Mouse (Mus musculus) frontal cortex, adult 2 months (tissue): ENCODE results near the gene Exoc6b. TPM values are rescaled to one million over a fixed set of nuclear protein-coding genes. Genes with fewer than 3 reads are reported as not detected.

Source experiments
- DNase-seq, 2 experiments: peaks; one replicate each; pipeline ENCODE4 v3.0.0; 2022; ENCODE audit warnings: low spot score in 1 of 2; ENCODE audit errors: extremely low spot score in 1 of 2
- polyA plus RNA-seq: library from polyadenylated mRNA; depleted of rRNA; stranded (reverse); fragments of >200 nt; gene quantifications from 2 replicates; pipeline ENCODE4 v1.2.3, GENCODE M21; 2012

Exoc6b gene
- polyA plus RNA-seq, 1 experiment = 31.2 TPM

DNA sequence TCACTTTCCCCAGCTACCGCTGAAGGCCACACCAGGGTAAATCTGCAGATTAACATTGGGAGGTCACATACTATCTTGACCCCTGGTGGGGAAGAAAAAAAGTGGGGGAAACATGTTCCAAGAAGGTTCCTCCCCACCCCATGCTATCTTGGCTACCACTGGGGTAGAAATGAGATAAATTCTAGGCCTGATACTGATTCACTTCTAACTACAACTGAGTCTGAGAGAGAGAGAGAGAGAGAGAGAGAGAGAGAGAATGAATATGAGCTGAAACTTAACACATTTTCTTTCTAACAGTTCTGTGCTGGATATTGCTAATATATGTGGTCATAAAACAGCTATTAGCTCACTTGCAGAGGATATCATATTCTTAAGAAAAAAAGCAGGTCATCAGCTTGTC lies 184.2 kb downstream of the Exoc6b start:
- no peak for DNase-seq

DNA sequence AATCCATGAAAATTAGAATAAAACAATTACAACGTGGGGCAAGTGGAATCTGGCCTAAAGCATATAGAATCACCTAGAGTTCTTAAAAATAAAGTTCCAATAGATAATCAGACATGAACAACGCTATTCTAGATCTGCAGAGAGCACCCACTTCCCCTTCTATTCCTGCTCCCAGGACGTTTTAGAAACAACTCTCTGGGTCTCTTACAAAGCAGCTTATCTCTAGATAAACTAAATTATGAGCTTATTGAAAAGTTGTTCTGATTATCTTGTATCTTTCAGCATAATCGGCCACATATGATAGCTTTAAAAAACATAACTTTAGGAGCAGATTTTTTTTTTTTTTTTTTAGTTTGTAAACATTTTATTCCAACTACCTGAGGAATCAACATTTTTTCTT lies 185.6 kb downstream of the Exoc6b start:
- no peak for DNase-seq

DNA sequence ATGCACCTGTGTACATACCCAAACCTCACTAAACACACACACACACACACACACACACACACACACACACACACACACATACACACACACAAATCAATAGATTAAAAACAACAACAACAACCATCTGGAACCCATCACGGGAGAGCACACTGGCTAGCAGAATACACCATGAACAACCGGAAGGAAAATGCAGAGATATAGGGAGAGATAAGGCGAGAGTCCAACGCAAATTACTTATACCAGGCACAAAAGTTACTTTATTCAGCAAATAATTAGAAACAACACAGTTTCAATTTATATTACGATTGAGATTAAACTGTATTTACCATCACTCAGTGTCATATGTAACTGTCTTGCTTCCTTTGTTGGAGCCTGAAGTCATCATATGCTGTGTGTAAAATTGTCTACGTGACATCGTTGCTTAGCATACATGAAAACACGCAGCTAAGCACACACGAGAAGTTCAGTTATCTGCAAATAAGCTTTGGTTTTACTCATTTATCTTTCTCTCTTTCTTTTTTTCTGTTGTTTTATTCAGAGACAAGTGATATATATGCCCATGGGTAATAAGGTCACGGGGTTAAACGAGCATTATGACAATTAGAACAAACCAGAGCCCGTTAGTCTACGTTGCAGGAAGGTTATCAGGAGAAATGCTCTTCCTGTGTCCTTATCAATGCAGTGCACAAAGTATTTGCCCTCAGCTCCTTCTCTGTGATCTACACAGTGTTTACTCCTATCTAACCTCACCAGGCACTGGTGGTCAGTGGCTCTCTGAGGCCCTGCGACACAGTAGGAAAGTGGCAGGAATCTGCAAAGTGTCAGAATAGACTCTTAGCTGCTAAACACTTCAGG lies 186.4 kb downstream of the Exoc6b start:
- DNase-seq = no peak

DNA sequence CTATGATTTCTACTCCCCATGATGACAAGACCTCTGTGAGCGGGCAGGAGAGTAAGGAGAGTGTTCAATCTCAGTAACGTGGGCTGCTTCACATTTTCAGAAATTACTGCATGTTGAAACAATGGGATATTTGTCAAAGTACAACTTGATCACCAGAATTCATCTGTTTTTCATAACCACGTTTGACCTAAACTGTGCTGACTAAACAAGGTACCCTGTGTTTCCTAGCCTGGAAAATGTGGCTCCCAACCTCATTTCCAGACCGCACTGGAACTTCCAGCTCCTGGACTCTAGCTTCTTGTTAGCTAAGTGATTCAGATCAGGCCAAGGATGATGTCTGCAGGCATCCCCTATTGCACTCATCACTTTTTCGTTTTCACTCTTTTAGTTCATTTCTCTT lies 193.4 kb downstream of the Exoc6b start:
- no peak for DNase-seq

DNA sequence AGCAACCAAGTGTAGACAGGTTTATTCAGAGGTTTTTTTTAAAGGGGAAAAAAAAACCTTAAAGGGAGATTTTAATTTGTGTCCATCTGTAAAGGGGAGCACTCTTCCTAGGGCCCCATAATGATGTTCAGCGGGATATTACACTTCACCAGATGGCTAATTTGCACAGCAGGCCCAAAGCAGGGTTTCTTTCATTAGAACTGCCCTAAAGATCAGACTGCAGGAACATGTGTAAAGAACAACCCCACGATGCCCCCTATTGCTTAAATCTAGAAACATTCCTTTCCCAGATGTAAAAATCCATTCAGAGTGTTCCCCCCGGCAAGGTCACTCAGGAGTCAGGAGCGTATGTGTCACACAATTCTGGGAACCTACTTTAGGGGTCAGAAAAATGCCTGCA lies 202.2 kb downstream of the Exoc6b start:
- no peak for DNase-seq

DNA sequence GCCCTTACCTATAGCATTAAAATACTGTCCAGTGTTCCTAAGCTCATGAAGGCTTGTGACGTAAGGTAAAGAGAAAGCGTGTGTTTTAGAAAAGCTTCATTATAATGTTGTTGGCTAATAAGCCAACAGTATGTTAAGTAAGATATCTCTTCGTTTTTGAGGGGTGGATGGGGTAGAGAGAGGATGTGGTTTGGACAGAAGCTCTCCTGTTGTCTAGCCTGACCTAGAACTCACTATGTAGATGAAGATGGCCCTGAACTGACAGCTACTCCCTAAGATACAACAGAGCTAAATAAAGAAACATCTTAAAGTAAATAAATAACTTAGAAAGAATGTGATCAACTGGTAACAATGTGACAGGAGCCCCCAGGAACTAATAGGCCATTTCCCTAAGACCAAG lies 204.7 kb downstream of the Exoc6b start:
- no peak for DNase-seq

DNA sequence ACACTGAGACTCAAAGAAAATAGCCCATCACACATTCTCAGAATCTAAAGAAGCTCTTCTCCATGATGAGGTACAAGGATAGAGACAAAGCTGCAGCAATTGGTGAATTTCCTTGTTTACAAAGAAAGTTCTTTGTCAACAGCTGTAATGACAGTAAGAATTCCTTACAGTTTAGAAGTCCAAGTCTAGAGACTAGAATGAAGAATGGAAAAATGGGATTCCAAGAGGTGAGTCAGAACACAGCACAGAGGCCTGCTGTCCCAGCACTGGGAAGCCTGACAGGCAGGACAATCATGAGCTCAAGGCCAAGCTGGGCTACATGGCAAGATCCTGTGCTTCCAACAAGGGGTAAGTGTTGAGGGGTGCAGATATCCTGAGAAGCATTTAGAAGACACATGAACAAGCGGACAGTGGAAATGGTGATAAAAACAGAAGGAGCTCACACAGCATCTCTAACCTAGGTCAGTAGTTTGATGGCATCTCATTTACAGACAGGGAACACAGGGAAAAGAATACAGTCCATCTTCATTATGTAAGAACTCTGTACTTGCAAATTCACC lies 205.4 kb downstream of the Exoc6b start:
- no peak for DNase-seq

DNA sequence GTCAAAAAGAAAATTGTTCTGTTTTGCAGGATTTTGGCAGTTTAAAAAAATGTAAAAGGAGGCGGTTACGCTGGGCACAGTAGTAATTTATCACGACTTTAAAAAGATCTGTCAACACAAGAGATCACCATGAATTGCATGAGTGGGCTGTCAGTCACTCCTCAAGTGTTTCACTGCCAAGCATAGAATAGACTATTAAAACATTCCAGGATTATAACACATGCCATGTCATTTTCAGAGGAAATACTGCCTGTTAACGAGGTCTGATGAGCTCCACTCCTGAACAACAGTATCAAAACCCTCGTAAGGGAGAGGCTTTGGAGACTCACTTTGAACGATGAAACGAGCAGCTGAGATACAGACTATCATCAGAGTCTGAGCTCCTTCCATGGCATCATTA lies 223.6 kb downstream of the Exoc6b start:
- DNase-seq = peak in 1 of 2 experiments; percentile 6

DNA sequence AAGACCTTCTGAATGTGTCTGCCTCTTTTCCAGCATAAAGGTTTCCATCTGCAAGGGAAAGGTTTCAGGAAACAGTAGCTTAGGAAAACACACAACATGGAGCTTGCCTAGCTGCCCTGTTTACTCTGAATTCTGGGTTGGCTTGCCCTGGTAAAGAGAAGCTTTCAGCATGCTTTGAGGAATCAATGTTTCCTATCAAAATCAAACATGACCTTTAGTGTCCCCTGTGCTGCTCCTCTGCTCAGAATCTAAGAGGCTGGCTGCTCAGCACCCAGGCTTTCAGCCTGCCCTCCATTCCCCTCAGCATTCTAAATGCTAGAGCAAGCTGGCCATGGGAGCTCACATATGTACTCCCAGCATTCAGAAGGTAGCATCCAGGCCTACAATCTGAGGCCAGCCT lies 228.2 kb downstream of the Exoc6b start:
- no peak for DNase-seq

DNA sequence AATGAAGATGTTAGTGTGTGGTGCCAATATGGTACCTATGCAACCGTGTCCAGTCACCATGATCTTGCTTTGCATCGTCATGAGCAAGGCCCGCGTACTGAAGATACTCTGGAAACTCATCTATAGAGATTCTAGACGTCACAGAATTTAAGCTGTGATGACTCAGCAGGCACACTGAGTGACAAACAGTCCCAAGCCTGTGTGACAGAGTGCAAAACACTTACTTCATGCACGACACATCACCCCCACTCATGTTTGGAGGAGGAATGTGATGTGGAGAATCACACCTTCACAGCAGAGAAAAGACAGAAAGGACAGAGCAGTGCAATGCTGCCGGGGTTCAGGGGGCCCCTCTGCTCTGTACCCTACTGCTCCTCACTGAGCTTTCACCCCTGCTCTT lies 261.8 kb downstream of the Exoc6b start:
- peak in 1 of 2 experiments; percentile 45 for DNase-seq

DNA sequence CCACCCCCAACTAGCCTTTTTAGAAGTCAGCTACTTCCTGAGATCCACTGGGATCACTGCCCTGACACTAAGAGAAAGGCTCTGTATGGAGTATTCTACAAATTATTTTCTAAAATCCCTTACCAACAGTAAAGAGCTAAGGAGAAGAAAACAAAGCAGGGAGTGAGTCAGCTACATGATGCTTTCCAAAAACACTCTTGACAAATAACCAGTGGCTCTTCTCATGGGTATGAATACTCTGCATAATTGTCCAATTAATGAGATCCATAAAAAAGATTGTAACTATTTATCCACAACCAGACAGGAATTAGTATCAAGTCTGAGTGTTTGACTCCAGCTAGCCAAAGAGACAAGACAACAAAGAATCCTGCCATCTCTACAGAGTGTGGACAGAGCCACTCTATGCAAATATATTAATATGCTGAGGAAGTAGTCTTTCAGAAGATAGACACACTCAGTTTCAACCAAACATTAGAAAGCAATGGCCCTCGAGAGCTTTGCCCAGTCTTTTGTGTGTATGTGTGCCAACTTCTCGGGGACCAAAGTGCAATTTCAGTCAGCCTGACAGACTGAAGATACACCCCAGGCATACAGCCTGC lies 263.1 kb downstream of the Exoc6b start:
- DNase-seq = no peak

DNA sequence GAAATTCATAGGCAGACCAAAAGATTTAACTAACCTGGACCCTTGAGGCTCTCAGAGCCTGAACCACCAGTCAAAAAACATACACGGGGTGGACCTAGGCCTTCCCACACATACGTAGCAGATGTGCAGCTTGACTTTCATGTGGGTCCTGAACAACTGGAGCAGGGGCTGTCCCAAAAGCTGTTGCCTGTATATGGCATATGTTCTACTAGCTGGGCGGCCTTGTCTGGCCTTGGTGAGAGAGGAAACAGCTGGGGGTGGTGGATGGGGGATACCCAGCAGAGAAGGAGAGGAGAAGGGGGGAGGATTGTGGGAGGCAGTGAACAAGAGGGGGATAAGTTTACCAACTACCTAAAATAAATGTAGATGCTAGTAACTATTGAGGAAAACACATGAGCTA lies 270.6 kb downstream of the Exoc6b start:
- no peak for DNase-seq

DNA sequence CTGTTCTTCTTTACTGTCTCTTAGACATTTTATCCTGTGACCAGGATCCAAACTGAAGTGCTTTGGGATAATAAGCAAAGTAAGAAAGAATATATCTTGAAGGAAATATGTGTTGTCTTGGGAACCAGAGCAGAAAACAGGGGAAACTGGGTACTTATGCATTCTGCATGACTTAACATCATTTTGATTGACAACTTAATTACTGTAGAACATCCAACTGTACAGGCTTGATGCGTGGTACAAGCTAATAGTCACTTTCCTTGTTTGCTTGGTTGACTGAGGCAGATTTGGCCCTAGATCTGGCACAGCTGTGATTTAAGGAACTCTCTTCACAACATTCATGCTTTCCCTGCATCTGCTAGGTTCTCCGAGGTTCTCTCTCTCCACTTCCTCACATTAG lies 285.3 kb downstream of the Exoc6b start:
- DNase-seq = no peak

DNA sequence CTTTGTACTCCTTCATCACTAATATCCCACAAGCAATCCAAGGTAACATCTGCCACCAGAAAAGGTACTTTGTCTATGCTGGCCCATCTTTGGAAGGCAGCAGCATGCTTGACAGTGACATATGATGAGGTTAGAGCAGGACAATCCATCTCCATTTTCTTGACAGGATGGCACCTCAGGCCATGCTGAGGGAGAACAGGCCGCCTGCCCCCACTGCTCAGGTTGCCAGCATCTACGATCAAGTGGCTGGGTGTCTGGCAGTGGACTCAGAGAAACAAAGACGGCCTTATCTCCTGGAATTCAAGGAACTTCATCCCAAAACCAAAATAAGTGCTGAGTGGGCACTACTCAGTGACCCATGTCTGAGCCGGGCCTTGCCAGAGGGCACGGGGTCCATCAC lies 289.3 kb downstream of the Exoc6b start:
- no peak for DNase-seq

DNA sequence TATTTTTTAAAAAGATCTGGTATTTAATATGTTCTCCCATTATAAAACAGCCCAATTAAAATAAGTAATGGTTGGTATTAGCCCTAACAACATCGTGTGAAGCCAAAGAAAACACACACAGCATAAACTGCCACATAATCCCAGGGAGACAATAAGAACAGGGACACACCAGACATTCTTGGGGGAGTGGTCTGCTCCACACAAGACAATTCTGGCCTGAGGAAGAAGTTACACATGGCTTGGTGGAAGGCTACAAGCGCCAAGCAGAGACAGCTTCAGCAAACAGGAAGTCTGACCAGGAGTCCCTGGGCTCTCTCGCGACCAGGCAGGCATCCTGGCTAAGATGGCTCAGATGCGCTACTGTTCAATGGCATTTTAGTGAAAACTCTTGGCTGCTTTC lies 290.3 kb downstream of the Exoc6b start:
- no peak for DNase-seq

DNA sequence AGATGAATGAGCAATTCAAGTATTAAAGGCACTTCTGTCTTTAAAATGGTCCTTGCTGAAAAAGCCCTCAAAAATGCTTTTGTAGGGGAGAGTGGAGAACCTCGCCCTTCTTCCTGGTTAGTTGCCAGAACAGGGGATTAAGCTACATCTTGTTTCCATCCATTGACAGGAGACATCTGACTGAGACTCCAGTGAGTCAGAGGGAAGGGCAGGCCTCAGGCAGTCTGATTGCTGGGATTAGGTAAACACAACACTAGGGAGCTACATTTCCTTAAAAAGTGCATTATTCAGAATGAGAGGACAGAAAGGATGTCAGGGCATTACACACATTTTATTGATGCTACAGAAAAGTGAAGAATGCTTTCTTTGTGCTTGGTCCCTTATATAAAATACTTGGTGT lies 293.4 kb downstream of the Exoc6b start:
- no peak for DNase-seq

DNA sequence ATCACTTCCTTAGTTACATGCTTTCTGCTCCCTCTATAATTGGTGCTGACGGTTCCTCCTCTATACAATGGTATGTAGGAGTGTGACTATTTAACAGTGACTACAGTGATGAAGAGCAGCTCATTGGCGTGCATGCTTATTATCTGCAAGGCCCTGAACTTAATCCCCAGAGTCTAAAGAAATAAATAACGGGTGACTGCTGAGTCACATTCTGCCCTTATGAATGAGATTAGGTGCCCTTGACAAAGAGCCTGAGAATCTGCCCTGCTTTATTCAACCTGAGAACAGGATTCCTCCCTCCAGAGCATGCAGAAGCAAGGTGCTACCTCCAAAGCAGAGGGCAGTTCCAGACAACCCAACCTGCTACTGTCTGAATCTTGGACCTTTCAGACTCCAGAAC lies 314.0 kb downstream of the Exoc6b start:
- DNase-seq = no peak

DNA sequence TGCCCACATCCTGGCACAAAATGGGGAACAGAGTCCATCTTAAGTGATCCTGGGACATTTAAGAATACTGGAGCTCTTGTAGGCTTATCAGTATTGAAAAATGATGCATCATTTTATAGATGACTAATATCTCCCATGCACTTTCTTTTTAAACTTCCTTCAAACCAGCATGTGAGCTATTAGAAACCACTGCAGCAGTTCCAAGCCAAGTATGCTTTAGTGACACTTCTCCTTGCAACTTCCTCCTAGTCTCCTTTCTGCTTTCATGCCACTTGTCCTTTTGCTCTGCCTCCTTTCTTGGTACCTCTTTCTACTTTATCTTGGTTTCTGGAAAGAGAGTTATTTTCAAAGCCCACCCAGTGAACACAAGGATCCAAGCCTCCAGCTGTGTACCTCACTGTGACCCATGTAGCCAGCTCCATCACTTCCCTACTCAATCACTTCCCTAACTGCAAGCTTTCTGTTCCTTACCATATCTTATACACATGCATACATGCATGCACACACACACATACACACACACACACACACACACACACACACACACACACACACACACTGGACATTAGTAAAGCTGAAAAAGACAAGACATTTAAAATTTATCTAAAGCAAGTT lies 316.4 kb downstream of the Exoc6b start:
- DNase-seq = no peak

DNA sequence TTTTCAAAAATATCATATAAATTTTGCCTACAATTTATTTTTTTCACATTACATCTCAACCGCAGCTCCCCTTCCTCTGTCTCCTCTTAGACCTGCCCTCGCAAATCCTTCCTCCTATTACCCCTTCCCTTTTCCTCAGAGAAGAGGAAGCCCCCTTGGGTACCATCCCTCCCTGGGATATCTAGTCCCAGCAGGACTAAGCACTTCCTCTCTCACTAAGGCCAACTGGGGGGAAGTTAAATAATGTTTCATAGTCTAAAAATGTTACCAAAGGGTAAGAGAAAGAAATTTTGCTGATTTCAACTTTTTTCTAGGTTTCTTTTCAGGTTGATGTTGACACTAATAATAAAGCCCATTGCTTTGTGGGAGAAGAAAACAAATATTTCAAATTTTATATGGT lies 317.9 kb downstream of the Exoc6b start:
- no peak for DNase-seq

DNA sequence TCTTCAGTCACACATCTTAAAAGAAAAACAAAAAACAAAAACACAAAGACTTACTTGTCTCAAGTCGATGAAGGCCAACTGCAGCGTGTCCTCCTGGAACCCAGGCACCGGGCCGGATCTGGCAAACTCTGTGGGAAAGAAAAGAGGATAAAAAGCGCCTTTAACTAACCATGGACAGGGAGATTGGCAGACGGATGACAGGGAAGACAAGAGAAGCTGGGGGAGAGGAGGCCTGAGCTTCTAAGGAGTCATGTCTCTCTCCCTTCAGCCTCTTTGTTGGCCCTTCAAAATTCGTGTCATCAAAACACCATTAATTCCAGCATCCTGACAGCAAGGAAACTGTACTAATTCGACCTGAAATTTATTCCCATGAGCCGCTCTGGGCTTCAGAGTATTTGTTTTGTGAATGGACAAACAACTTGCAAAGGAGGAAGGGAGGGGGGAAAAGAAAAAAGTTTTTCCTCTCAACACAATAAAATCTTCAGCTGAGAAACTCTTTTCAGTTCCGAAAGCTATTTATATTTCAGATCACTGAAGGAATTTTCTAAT lies 322.4 kb downstream of the Exoc6b start:
- no peak for DNase-seq

DNA sequence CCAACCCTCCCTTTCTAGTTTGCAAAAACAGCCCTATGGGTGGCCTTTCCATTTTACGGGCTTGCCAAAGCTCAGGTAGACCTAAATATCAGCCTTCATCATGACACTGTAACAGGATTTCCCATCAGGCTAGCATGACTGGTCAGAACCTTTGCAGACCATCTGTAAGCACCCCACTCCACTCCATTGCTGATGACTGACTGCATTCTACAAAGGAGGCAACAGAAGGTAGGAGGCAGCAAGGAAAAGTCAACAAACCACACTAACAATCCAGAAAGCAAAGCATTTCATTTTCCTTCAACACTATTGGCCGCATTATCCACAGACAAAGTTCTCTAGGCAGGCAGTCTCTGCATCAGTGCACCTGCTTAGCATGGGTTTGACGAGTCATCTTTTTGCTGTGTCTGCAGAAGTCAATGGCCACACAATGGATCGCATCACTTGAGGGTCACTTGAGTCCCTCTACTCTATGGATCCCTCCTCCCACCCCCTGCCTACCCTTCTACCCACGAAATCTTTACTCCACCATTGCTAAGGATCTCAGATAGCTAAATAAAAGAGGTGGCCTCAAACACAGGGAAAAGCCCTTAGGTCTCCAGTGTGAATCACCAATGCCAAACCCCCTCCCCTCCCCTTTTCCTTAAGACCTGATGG lies 323.0 kb downstream of the Exoc6b start:
- DNase-seq = no peak
